Mouse (Mus musculus) hindbrain, embryonic 14.5 days (tissue): Measurements from ENCODE around the gene S100a13. TPM values are rescaled to one million over a fixed set of nuclear protein-coding genes. Genes with fewer than 3 reads are reported as not detected.
A peak's percentile ranks its signal among the peaks of the same experiment; 100 is the strongest.

Experiments used
- ATAC-seq: fragments of 200-750 bp; cut with Nextera tagmentation; 2 replicates; pipeline ENCODE4 v1.8.0; 2017; ENCODE audit warnings: moderate number of reproducible peaks, mild to moderate bottlenecking, moderate TSS enrichment, moderate library complexity; ENCODE audit not compliant: low FRiP score
- DNase-seq: peaks from one replicate; pipeline ENCODE4 v3.0.0-alpha.2; 2015; ENCODE audit warnings: low spot score
- H3K27ac ChIP-seq: fragments of 300-500 bp; sonication (generic); 2 replicates; pipeline ENCODE4 v1.5.1; 2014; ENCODE audit warnings: mild to moderate bottlenecking, moderate library complexity
- H3K27me3 ChIP-seq: fragments of 300-500 bp; sonication (generic); 2 replicates; pipeline ENCODE4 v1.6.1; 2014; ENCODE audit warnings: mild to moderate bottlenecking, low read length, mixed read lengths; ENCODE audit not compliant: control insufficient read depth, insufficient read depth
- H3K36me3 ChIP-seq: fragments of 300-500 bp; sonication (generic); replicated peaks from 2 replicates; pipeline ENCODE4 v1.6.1; 2014; ENCODE audit not compliant: control insufficient read depth, insufficient read depth
- H3K4me1 ChIP-seq: fragments of 300-500 bp; sonication (generic); replicated peaks from 2 replicates; pipeline ENCODE4 v1.6.1; 2014; ENCODE audit warnings: antibody characterized with exemption, low read length, mixed read lengths; ENCODE audit not compliant: control insufficient read depth, insufficient read depth
- H3K4me2 ChIP-seq: fragments of 300-500 bp; sonication (generic); replicated peaks from 2 replicates; pipeline ENCODE4 v1.6.1; 2014; ENCODE audit warnings: mild to moderate bottlenecking, moderate library complexity
- H3K4me3 ChIP-seq: fragments of 300-500 bp; sonication (generic); replicated peaks from 2 replicates; pipeline ENCODE4 v1.5.1; 2014; ENCODE audit warnings: mild to moderate bottlenecking, low read length
- H3K9ac ChIP-seq: fragments of 300-500 bp; sonication (generic); 2 replicates; pipeline ENCODE4 v1.6.1; 2014
- H3K9me3 ChIP-seq: fragments of 300-500 bp; sonication (generic); 2 replicates; pipeline ENCODE4 v1.6.1; 2016; ENCODE audit warnings: low read length; ENCODE audit not compliant: control insufficient read depth
- WGBS: fragments of 180-500 bp; shearing (Covaris S2); extraction: QIAGEN DNeasy Blood & Tissue Kit; methylation state at CpG from one replicate; pipeline ENCODE4 v1.1.7; 2014; 5-methylcytosine and 5-hydroxymethylcytosine counted together
- polyA plus RNA-seq: library from polyadenylated mRNA; unstranded; fragments of >200 nt; fragmentation: Nextera tagmentation; extraction: Ambion mirVana; gene quantifications from 2 replicates; pipeline ENCODE4 v1.2.1, GENCODE M21; 2014

The S100a13 gene
- polyA plus RNA-seq, result 11.9 TPM in 2 replicates

DNA sequence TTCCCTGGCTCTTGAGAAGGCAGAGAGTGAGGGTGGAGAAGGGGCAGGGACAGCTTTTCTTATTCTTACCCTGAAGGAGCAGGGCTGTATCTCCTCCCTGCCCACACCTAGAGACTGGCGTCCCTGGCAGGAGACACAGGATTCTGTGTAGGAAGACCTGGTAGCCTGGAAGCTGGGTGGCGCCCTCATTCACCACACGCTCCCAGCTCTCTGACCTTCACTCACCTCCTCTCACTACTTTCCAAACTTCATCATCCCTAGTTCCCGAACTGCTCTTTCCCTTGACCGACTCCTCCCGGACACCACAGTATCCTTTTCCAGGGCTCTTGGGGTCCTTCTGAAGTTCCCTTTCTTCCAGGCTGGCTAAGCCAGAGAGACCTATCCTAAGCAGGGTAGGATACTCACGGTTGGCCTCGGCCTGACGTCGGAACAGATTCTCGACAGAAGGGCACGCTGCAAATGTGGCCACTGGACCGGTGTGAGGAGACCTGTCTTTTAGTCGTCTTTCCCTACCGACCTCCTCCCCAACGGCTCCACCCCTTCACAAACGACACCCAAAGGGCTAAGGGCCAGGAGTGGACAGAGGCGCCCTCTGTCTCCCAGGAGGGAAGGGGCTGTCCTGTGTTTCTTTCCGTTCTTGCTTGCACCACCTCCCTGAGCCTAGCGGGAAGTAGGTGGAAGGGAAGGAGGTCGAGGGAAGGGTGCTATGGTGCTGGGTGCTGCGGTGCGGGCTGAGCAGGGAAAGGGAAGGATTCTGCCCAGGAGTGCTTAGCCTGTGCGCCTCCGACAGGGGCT lies at the start of gene S100a13, which contains the start of gene S100a1:
TSS of gene S100a13 (plus strand) at position 640 of the 795 bp plus-strand sequence.
TSS of gene S100a1 (minus strand) at position 597 of the 795 bp plus-strand sequence.
- Histone ChIP-seq H3K36me3 (no peaks in the 10 kb centered on the region), H3K4me3 (peak within 1 kb of the TSS; percentile 25), H3K9ac (peak within 1 kb of the TSS; percentile 44), H3K4me1 (peaks cover 11% of the 10 kb centered on the region), H3K4me2 (peak within 1 kb of the TSS; percentile 61), H3K27ac (no peak within 1 kb of the TSS), H3K27me3 (peaks cover 28% of the 10 kb centered on the region), H3K9me3 (no peaks in the 10 kb centered on the region)
- WGBS, result 6% methylated on average over 25 of the region's 25 CpGs
- ATAC-seq (peak; percentile 21; the same call in 1 of the 2 replicates), DNase-seq (no peak)

DNA sequence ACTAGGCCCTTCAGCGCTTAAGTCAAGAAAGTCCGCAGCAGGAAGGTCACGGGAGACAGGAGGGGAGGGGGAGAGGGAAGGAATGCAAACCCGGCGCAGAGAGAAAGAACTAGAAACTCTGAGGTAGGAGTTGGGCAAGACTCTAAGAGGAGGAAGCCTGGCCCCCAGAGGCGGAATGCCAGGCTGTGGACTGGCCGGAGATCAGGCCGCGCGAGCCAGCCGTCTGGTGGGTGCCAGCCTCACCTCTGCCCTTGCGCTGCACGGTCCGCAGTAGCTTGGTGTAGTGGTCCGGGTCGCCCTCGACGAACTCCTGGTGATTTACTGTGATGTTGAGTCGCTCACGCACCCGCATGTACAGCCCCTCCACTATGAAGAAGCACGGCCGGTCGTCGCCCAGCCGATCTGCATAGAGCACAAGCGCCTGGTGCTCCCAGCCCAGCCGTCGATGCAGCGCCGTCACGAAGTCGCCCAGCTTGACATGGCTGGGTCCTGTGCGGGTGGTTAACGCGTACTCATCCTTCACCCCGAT lies 49.6 kb upstream of the S100a13 start:
- Histone ChIP-seq H3K27me3 (peaks cover 40% of the 10 kb centered on the region), H3K9ac (peak overlapping the region; percentile 58), H3K9me3 (no peaks in the 10 kb centered on the region), H3K4me2 (peak overlapping the region; percentile 93), H3K27ac (no peak overlapping the region), H3K4me3 (peak overlapping the region; percentile 56), H3K4me1 (peaks cover 3% of the 10 kb centered on the region; the same call in 1 of the 2 replicates), H3K36me3 (no peaks in the 10 kb centered on the region)
- peak; percentile 10; the same call in 1 of the 2 replicates for ATAC-seq
- DNase-seq, result no peak
- WGBS, result 8% methylated on average over 37 of the region's 37 CpGs

DNA sequence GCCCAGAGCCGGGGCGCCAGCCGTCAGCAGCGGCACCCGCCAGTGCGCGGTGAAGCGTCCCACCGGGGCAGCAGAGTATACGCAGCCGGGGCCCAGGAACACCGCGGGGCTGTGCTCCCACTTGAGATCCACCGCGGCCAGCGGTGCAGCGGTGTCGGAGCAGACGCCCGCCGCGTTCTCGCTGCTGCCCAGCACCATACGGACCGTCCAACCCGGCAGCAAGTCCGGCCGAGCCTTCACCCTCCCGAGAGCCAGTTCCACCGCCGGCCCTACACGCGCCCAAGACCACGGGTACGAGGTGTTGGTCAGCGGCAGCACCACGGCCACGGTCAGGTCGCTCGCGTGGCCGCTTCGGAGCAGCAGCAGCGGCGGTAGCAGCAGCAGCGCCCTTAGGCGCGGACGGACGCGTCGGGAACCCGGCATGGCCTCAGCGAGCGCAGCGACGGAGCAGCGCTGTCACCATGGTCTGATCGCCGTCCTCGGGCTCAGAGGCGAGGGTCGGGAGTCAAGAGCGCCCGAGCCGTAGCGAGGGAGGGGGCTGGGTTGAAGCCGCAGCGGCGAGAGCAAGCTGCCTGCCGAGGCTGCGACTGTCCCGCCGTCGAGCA lies 49.1 kb upstream of the S100a13 start:
- no peaks in the 10 kb centered on the region for H3K36me3 ChIP-seq
- ATAC-seq (peak; percentile 38; the same call in 1 of the 2 replicates), DNase-seq (no peak)
- H3K27ac ChIP-seq, result no peak overlapping the region
- peaks cover 3% of the 10 kb centered on the region; the same call in 1 of the 2 replicates for H3K4me1 ChIP-seq
- peak overlapping the region; percentile 58 for H3K9ac ChIP-seq
- H3K9me3 ChIP-seq, result no peaks in the 10 kb centered on the region
- 2% methylated on average over 75 of the region's 75 CpGs for WGBS
- peaks cover 40% of the 10 kb centered on the region for H3K27me3 ChIP-seq
- peak overlapping the region; percentile 56 for H3K4me3 ChIP-seq
- H3K4me2 ChIP-seq, result peak overlapping the region; percentile 93

DNA sequence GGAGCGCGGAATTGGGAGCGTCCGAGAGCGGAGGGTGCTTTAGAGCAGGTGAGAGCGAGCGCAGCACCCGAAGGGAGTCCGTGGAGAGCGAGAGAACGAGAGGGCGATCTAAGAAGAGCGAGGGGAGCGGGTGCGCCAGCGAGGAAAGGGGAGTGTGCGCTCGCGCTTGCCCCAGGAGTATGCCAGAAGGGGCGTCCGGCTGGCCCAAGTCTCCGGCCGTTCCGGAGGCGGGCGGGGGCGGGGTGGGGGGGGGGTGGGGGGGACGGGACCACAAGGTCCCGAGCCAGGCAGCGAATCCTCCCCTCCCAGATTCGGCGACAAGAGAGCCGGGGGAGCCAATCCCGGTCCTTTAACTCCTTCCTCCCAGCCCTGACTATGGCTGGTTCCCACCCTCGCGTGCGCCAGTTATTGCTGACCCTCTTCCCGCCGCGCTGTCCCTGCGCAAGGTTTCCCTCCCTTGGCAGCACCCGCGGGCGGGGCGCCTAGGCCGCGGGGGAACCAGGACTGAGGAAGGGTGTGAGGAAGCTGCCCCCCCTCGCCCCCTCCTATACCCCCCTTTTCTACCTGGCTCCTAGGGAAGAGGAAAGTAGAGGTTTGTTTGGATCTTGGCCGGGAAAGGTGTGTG lies 48.4 kb upstream of the S100a13 start, which contains the start of gene Npr1:
TSS of gene Npr1 (minus strand) at position 181 of the 625 bp plus-strand sequence.
- Histone ChIP-seq H3K4me1 (peaks cover 3% of the 10 kb centered on the region; the same call in 1 of the 2 replicates), H3K27ac (no peak within 1 kb of the TSS), H3K4me3 (peak within 1 kb of the TSS; percentile 56), H3K36me3 (no peaks in the 10 kb centered on the region), H3K4me2 (peak within 1 kb of the TSS; percentile 93), H3K9ac (peak within 1 kb of the TSS; percentile 58), H3K27me3 (peaks cover 40% of the 10 kb centered on the region), H3K9me3 (no peaks in the 10 kb centered on the region)
- WGBS, result 0% methylated on average over 34 of the region's 49 CpGs
- ATAC-seq (peak; percentile 56; the same call in 1 of the 2 replicates), DNase-seq (no peak)

DNA sequence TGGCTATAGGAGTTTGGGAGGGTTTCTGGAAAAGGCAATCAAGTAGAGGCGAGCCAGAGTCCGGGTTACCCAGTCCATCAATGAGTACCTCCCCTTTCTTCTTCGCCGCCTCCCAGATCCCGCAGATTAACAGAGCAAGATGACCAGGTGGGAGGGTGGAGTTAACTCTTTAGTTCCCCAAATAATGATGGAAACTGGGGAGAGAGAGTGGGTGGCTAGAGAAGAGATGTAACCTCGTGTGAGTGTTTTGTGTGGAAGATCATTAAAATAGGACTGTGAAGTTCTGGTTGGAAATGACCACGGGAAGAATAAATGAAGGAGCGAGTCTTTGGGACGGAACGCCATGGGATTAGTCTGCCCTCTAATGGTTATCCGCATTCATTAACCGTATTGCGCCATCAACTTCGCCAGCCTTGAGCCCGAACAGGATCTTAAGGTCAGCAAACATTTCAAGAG lies 47.9 kb upstream of the S100a13 start:
- H3K9ac ChIP-seq, result peak overlapping the region; percentile 58; the same call in 1 of the 2 replicates
- 0% methylated on average over 15 of the region's 15 CpGs for WGBS
- DNase-seq, result peak; percentile 80
- H3K27me3 ChIP-seq, result peaks cover 40% of the 10 kb centered on the region
- H3K27ac ChIP-seq, result no peak overlapping the region
- no peaks in the 10 kb centered on the region for H3K9me3 ChIP-seq
- peak; percentile 51; the same call in 1 of the 2 replicates for ATAC-seq
- H3K4me2 ChIP-seq, result peak overlapping the region; percentile 93
- H3K4me1 ChIP-seq, result peaks cover 3% of the 10 kb centered on the region; the same call in 1 of the 2 replicates
- H3K4me3 ChIP-seq, result peak overlapping the region; percentile 56
- no peaks in the 10 kb centered on the region for H3K36me3 ChIP-seq

DNA sequence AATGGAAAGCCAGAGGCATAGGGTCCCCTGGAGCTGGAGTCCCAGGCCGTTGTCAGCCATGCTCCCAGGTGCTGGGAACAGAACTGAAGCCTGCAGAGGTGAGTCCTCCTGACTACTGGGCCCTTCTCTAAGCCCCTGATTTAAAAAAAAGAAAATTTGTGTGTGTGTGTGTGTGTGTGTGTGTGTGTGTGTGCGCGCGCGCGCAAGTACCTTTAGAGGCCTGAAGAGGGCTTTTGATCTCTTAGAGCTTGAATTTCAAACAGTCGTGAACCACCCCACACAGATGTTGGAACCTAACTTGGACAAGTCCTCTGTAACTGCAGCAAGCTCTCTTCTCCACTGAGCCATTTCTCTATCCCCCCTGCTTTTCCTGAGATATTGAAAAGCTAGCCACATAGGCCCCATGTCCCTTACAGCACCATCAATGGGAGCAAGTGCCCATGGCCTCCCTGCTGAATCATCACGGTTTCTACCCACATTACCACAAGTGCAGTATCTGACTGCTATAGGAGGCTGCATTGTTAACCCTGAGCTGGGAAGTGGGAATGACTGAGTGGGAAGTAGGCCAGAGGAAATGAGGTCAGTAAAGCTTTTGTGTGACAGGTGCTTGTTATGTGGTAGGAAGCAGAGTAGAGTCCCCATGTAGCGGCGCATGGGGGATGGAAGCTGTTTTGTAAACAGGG lies 46.5 kb upstream of the S100a13 start:
- H3K4me3 ChIP-seq, result no peak overlapping the region
- DNase-seq, result no peak
- no peak overlapping the region for H3K4me2 ChIP-seq
- H3K9me3 ChIP-seq, result no peaks in the 10 kb centered on the region
- WGBS, result 94% methylated on average over 10 of the region's 10 CpGs
- no peak overlapping the region for H3K27ac ChIP-seq
- H3K27me3 ChIP-seq, result peaks cover 34% of the 10 kb centered on the region
- peaks cover 3% of the 10 kb centered on the region; the same call in 1 of the 2 replicates for H3K4me1 ChIP-seq
- H3K36me3 ChIP-seq, result no peaks in the 10 kb centered on the region
- ATAC-seq, result no peak
- H3K9ac ChIP-seq, result no peak overlapping the region

DNA sequence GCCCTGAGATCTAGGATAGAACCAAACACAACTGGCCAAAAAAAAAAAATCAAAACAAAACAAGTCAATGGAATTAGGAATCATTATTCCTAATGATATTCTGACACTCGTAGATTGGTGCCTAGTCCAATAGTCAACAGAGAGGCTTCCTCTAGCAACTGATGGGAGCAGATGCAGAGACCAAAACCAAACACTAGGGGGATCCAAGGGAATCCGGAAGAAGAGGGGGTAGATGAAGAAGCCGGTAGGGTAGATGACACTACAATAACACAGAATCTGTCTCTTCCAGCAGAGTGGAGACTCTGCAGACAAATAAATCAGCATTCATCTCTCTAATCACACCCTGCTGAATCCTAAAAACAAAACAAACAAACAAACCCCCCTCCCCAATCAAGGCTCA lies 42.0 kb upstream of the S100a13 start:
- ATAC-seq, result no peak
- H3K27ac ChIP-seq, result no peak overlapping the region
- no peak for DNase-seq
- WGBS, result 40% methylated on average over 3 of the region's 3 CpGs
- no peak overlapping the region for H3K4me2 ChIP-seq
- no peaks in the 10 kb centered on the region for H3K27me3 ChIP-seq
- no peaks in the 10 kb centered on the region for H3K36me3 ChIP-seq
- H3K9me3 ChIP-seq, result no peaks in the 10 kb centered on the region
- no peak overlapping the region for H3K4me3 ChIP-seq
- no peak overlapping the region for H3K9ac ChIP-seq
- peaks cover 5% of the 10 kb centered on the region for H3K4me1 ChIP-seq

DNA sequence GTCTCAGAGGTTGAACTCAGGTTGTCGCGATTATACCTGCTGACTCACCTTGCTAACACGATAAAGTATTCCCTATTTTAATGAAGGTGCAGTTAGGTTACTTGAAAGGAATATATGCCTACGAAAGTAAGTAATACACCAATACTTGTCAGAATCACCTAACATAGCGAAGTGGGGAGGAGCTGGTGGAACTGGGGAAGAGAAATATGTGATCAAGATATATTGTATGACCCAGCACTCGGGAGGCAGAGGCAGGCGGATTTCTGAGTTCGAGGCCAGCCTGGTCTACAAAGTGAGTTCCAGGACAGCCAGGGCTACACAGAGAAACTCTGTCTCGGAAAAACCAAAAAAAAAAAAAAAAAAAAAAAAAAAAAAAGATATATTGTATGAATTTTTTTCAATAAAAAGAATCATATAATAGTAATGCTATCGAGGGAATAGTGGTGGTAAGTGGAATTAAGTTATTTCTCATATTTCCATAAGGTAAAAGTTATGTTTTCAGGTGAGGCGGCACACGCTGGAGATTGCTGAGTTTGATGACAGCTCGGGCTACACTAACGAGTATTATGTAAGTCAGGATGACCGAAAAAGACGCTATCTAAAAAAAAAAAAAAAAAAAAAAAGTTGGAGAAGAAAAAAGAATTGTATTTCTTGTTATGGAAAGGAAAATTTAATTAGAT lies 38.9 kb upstream of the S100a13 start:
- peaks cover 31% of the 10 kb centered on the region for H3K36me3 ChIP-seq
- no peaks in the 10 kb centered on the region for H3K27me3 ChIP-seq
- H3K27ac ChIP-seq, result no peak overlapping the region
- peak overlapping the region; percentile 43 for H3K4me2 ChIP-seq
- peak overlapping the region; percentile 29 for H3K4me3 ChIP-seq
- no peaks in the 10 kb centered on the region for H3K9me3 ChIP-seq
- ATAC-seq (peak; percentile 36), DNase-seq (no peak)
- 44% methylated on average over 15 of the region's 16 CpGs for WGBS
- H3K9ac ChIP-seq, result no peak overlapping the region
- peaks cover 12% of the 10 kb centered on the region for H3K4me1 ChIP-seq
